Mouse (Mus musculus): ENCODE data around the gene Cenpx. TPM values are rescaled to one million over a fixed set of nuclear protein-coding genes. Genes with fewer than 3 reads are reported as not detected.
"Not testable (repeated sequence)": the region's sequence is repeated elsewhere in the genome, so short reads cannot be mapped to it uniquely, and the experiment has no call there.

Cenpx gene
- polyA plus RNA-seq, 1 experiment from 2014 or later, result 123 TPM

DNA sequence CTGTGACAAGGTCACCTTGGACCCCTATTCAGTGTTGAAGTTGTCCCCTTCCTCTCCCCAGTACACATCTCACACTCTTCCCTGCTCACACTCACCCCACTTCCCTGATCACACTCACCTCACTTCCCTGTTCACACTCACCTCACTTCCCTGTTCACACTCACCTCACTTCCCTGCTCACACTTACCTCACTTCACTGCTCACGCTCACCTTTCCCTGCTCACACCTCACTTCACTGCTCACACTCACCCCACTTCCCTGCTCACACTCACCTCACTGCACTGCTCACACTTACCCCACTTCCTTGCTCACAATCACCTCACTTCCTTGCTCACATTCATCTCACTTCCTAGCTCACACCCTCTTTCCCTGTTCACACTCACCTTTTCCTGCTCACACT lies 17.9 kb upstream of the Cenpx start:
- Histone ChIP-seq H3K27ac (no peak overlapping the region), H3K36me3 (no peaks in the 10 kb centered on the region), H3K9me3 (replicated peaks) (no peaks in the 10 kb centered on the region), H3K4me1 (peaks cover 21% of the 10 kb centered on the region), H3K27me3 (ENCODE audit: low read depth, poor library complexity, severe bottlenecking) (peaks cover 18% of the 10 kb centered on the region), H3K4me3 (no peak overlapping the region)
- WGBS, result 87% methylated on average over 1 of the region's 1 CpGs
- no peak for DNase-seq (ENCODE audit: low spot score)

DNA sequence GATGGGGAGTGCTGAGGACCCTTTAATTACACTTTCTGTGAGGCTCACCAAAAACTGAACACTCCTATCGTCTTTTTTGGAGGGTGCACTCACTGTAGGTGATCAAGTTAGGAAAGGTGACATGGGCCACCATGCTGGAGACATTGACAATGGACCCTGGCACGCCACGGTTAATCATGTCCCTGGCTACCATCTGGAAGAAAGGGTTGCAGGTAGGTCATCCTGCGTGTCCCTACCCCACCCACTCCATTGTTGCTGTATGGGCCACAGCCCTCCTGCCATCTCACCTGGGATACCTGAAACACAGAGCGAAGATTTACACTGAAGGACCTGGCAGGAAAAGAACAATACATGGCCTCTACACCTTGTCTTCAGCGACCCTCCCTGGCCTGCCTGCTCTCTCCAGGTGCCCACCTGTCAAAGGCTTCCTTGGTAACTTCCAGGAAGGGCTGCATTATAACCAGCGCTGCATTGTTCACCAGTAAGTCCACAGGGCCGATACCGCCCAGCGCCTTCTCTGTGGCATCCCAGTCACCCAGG lies 16.9 kb upstream of the Cenpx start:
- no peak for DNase-seq (ENCODE audit: low spot score)
- Histone ChIP-seq H3K27me3 (ENCODE audit: low read depth, poor library complexity, severe bottlenecking) (peaks cover 28% of the 10 kb centered on the region), H3K4me3 (no peak overlapping the region), H3K4me1 (peaks cover 24% of the 10 kb centered on the region), H3K27ac (no peak overlapping the region), H3K36me3 (no peaks in the 10 kb centered on the region; the same call in 1 of the 2 replicates), H3K9me3 (replicated peaks) (no peaks in the 10 kb centered on the region)
- 86% methylated on average over 10 of the region's 10 CpGs for WGBS

- peak; percentile 70 for DNase-seq (ENCODE audit: low spot score)
- not testable (repeated sequence) for H3K9me3 ChIP-seq (replicated peaks); H3K36me3 ChIP-seq
- Histone ChIP-seq H3K27me3 (ENCODE audit: low read depth, poor library complexity, severe bottlenecking) (peaks cover 35% of the 10 kb centered on the region), H3K4me3 (peak overlapping the region; percentile 35), H3K27ac (peak overlapping the region; percentile 71), H3K4me1 (peaks cover 24% of the 10 kb centered on the region)
- 6% methylated on average over 19 of the region's 21 CpGs for WGBS
Observed at GRCm38 (mm10) chr11:120729432-120730050, 16.0 kb upstream of the Cenpx start.

DNA sequence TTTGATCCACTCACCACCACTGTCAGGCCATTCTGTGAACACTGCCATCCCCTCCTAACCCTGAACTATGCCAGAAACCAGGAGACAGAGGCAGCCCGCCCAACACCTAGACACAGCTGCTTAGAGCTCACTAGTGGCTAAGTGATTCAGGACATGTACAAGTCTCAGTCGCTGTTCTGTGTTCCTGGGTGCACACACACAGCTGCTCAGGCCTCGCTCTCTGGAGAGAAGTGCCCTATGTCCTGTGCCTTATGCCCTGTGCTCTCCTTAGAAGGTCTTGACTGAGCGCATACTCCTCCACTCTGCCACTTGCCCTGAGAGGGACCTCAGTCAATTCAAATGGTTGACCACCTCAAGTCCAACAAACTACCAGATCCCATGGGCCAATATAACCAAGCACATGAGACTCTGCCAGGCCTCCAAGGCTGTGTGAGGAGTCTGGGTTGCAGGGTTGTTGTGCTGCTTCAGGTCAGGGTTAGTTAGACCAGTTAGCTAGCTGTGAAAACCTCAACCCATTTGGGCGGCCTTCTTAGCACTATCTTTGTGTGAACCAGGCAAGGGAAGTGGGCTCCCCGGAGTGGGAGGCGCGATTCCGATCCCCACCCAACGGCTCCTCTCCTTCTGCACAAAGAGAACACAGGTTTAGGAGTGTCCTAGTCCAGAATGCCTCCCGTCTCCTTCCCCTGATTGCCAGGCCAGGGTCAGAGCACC lies 15.1 kb upstream of the Cenpx start:
- 69% methylated on average over 11 of the region's 11 CpGs for WGBS
- no peaks in the 10 kb centered on the region for H3K9me3 ChIP-seq (replicated peaks)
- no peak for DNase-seq (ENCODE audit: low spot score)
- peak overlapping the region; percentile 71 for H3K27ac ChIP-seq
- H3K36me3 ChIP-seq, result no peaks in the 10 kb centered on the region; the same call in none of the 2 replicates
- H3K27me3 ChIP-seq (ENCODE audit: low read depth, poor library complexity, severe bottlenecking), result peaks cover 36% of the 10 kb centered on the region
- peak overlapping the region; percentile 35 for H3K4me3 ChIP-seq
- peaks cover 24% of the 10 kb centered on the region for H3K4me1 ChIP-seq

DNA sequence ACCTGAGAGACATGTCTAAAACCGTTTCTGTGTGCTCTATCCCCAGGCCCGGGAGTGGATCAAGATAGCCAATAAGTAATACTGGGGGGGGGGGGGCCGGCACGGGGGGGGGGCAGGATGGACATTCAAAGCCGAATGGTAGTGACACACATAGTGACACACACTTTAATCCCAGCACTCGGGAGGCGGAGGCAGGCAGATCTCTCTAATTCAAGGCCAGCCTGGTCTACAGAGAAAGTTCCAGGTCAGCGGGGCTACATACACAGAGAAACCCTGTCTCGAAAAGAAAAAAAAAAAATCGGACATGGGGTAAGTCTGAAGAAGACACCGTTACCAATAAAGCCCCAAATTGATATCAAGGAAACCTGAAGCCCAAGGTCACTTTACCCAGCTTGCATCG lies 14.0 kb upstream of the Cenpx start:
- Histone ChIP-seq H3K36me3 (peaks cover 3% of the 10 kb centered on the region), H3K4me1 (peaks cover 26% of the 10 kb centered on the region), H3K4me3 (peak overlapping the region; percentile 66; the same call in 1 of the 2 replicates), H3K27me3 (ENCODE audit: low read depth, poor library complexity, severe bottlenecking) (peaks cover 48% of the 10 kb centered on the region), H3K9me3 (replicated peaks) (no peaks in the 10 kb centered on the region), H3K27ac (no peak overlapping the region)
- no peak for DNase-seq (ENCODE audit: low spot score)
- 65% methylated on average over 12 of the region's 12 CpGs for WGBS

- peak; percentile 85 for DNase-seq (ENCODE audit: low spot score)
- peak within 1 kb of the TSS; percentile 46; the same call in 1 of the 2 replicates for H3K27ac ChIP-seq
- peak within 1 kb of the TSS; percentile 66 for H3K4me3 ChIP-seq
- under 1% methylated on average over 14 of the region's 14 CpGs for WGBS
- peaks cover 52% of the 10 kb centered on the region for H3K27me3 ChIP-seq (ENCODE audit: low read depth, poor library complexity, severe bottlenecking)
- H3K36me3 ChIP-seq, result peaks cover 3% of the 10 kb centered on the region
- peaks cover 29% of the 10 kb centered on the region for H3K4me1 ChIP-seq
- H3K9me3 ChIP-seq (replicated peaks), result no peaks in the 10 kb centered on the region
Observed at GRCm38 (mm10) chr11:120727169-120727527, 13.6 kb upstream of the Cenpx start, which contains the start of gene Dcxr. TSS of gene Dcxr (minus strand) at chr11:120727281.

DNA sequence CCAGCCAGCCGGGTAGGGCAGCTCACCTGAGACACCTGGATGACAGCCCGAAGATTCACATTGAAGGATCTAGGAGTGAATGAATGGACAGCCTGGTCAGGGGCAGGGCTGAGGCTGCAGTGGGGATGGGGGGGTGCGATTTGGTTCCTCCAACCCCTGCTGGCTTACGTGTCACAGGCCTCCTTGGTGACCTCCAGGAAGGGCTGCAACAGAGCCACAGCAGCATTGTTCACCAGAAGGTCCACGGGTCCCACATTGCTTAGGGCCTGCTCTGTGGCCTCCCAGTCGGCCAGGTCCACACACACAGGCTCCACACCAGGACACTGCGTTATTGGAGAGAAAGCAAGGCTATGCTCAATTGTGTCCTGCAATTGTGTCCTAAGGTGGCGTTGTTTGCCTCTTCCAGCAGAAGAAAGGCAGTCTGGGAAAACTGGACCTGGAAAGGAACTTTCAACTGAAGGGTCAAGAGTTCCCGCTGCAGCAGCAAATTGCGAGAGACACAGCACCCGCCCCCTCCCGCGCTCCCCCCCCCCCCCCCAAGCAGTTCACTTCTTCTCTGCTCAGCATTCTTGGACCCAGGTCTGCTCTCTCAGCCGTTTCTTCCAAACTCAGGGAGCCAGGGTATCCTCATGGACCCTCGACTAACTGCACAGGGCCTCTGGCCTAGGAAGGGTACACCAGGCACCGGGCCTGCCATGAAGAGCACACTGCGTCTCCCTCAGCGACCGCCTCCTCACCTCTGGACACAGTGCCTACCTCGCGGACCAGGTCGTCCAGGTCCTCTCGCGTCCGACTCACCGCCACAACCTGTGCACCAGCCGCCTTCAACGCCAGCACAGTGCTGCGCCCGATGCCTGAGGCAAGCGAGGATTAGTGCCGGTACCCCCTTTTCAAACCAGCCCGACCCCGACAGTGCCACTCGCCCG lies 13.0 kb upstream of the Cenpx start:
- WGBS, result 19% methylated on average over 34 of the region's 36 CpGs
- H3K4me3 ChIP-seq, result peak overlapping the region; percentile 66
- H3K36me3 ChIP-seq, result peaks cover 3% of the 10 kb centered on the region
- H3K9me3 ChIP-seq (replicated peaks), result no peaks in the 10 kb centered on the region
- no peak for DNase-seq (ENCODE audit: low spot score)
- H3K27ac ChIP-seq, result peak overlapping the region; percentile 46; the same call in 1 of the 2 replicates
- peaks cover 58% of the 10 kb centered on the region for H3K27me3 ChIP-seq (ENCODE audit: low read depth, poor library complexity, severe bottlenecking)
- H3K4me1 ChIP-seq, result peaks cover 35% of the 10 kb centered on the region

GRCm38 (mm10) chr11:120723509-120723908 lies 10.0 kb upstream of the Cenpx start:
- H3K36me3 ChIP-seq, result peaks cover 22% of the 10 kb centered on the region
- H3K27ac ChIP-seq, result no peak overlapping the region
- H3K27me3 ChIP-seq (ENCODE audit: low read depth, poor library complexity, severe bottlenecking), result peaks cover 58% of the 10 kb centered on the region
- H3K9me3 ChIP-seq (replicated peaks), result no peaks in the 10 kb centered on the region
- no peak overlapping the region for H3K4me3 ChIP-seq
- H3K4me1 ChIP-seq, result peaks cover 46% of the 10 kb centered on the region
- no peak for DNase-seq (ENCODE audit: low spot score)
- WGBS, result 88% methylated on average over 7 of the region's 7 CpGs

DNA sequence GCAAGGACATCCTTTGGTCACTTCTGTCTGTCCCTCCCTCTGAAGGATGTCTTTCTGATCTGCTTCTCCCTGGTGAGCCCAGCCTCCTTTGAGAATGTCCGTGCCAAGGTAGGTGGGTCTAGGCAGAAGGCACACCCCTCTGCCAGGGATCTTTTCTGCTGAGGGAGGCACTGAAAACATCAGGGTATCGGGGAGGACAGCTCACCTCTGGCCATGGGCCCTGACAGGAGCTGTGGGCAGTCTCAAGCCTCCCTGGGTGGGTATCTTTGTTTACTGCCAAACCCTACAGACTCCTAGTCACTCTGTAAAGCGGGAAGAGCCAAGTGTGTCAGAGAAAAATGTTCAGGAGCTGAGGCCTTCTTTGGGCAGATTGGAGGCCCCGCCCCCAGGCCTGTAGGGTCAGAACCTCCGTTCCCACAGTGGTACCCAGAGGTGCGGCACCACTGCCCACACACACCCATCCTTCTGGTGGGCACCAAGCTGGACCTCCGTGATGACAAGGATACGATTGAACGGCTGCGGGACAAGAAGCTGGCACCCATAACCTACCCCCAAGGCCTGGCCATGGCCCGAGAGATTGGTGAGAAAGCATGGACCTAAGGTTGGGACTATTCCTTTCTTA lies 9.3 kb upstream of the Cenpx start:
- H3K4me1 ChIP-seq, result peaks cover 46% of the 10 kb centered on the region
- 89% methylated on average over 11 of the region's 11 CpGs for WGBS
- no peaks in the 10 kb centered on the region for H3K9me3 ChIP-seq (replicated peaks)
- no peak overlapping the region for H3K27ac ChIP-seq
- H3K4me3 ChIP-seq, result 0 out of 2 replicates have a peak overlapping the region, but pooled peaks have one; percentile 1
- peaks cover 29% of the 10 kb centered on the region for H3K36me3 ChIP-seq
- no peak for DNase-seq (ENCODE audit: low spot score)
- H3K27me3 ChIP-seq (ENCODE audit: low read depth, poor library complexity, severe bottlenecking), result peaks cover 55% of the 10 kb centered on the region

DNA sequence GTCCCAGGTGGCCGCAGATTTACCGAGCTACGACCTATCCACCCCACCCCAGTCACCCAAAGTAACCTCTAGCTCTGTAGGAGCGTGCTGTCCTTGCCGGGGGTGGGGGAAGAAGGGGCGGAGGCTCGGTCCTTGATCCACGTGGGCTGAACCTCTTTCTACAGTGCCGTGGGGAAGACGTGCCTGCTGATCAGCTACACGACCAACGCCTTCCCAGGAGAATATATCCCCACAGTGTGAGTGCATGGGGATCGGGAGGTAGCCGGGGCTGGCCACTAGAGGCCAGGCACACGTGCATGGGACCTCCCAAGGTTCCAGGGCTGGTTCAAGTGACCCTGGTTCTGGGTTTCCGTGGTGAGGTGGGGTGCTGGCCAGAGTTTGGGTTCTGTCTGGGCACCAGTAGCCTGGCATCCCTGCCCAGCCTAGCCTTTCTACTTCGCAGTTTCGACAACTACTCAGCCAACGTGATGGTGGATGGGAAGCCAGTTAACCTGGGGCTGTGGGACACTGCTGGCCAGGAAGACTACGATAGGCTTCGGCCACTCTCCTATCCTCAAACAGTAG lies 8.6 kb upstream of the Cenpx start:
- H3K27ac ChIP-seq, result peak overlapping the region; percentile 74
- H3K36me3 ChIP-seq, result peaks cover 36% of the 10 kb centered on the region
- peak overlapping the region; percentile 75 for H3K4me3 ChIP-seq
- H3K27me3 ChIP-seq (ENCODE audit: low read depth, poor library complexity, severe bottlenecking), result peaks cover 55% of the 10 kb centered on the region
- WGBS, result 20% methylated on average over 21 of the region's 21 CpGs
- H3K9me3 ChIP-seq (replicated peaks), result no peaks in the 10 kb centered on the region
- peaks cover 43% of the 10 kb centered on the region for H3K4me1 ChIP-seq
- DNase-seq (ENCODE audit: low spot score), result no peak

GRCm38 (mm10) chr11:120721124-120722066 lies 7.9 kb upstream of the Cenpx start, which contains the start of gene Rac3:
TSS of gene Rac3 (plus strand) at chr11:120721470.
- 1% methylated on average over 86 of the region's 90 CpGs for WGBS
- Histone ChIP-seq H3K4me1 (peaks cover 36% of the 10 kb centered on the region), H3K27ac (peak within 1 kb of the TSS; percentile 74), H3K27me3 (ENCODE audit: low read depth, poor library complexity, severe bottlenecking) (peaks cover 53% of the 10 kb centered on the region), H3K9me3 (replicated peaks) (no peaks in the 10 kb centered on the region), H3K4me3 (peak within 1 kb of the TSS; percentile 75), H3K36me3 (peaks cover 41% of the 10 kb centered on the region)
- DNase-seq (ENCODE audit: low spot score), result peak; percentile 83
